Comparison of ENCODE assay signal across 8 mouse cellular contexts in genomic region chr5:99976334-99976955, GRCm38 (mm10). TPM values are rescaled to one million over a fixed set of nuclear protein-coding genes. Genes with fewer than 3 reads are reported as not detected.
DNase-seq lines count a peak whose midpoint lies in the region; ATAC-seq and TF ChIP-seq lines count a peak whose summit lies in the region.

No protein-coding gene starts in this region.

- peak overlapping the region; percentile 79 for H3K4me2 ChIP-seq in kidney, postnatal 0 days (ENCODE audit: low read length)
- H3K4me2 ChIP-seq in hindbrain, embryonic 12.5 days (replicated peaks) = peak overlapping the region; percentile 83
- peak overlapping the region; percentile 91 for H3K4me2 ChIP-seq in midbrain, embryonic 14.5 days (ENCODE audit: low read length)

- H3K4me1 ChIP-seq in kidney, postnatal 0 days (replicated peaks; ENCODE audit: insufficient read depth, low read length) = peaks cover 13% of the 10 kb centered on the region
- H3K4me1 ChIP-seq in hindbrain, embryonic 12.5 days = peaks cover 34% of the 10 kb centered on the region
- peaks cover 35% of the 10 kb centered on the region for H3K4me1 ChIP-seq in midbrain, embryonic 14.5 days (ENCODE audit: control insufficient read depth, insufficient read depth, low read length)

- H3K9me3 ChIP-seq in kidney, postnatal 0 days (replicated peaks; ENCODE audit: low read length) = no peaks in the 10 kb centered on the region
- H3K9me3 ChIP-seq in hindbrain, embryonic 12.5 days (replicated peaks) = no peaks in the 10 kb centered on the region
- no peaks in the 10 kb centered on the region for H3K9me3 ChIP-seq in midbrain, embryonic 14.5 days (ENCODE audit: control insufficient read depth, low read length)

- H3K9ac ChIP-seq in kidney, postnatal 0 days (ENCODE audit: low read depth, low read length) = peak overlapping the region; percentile 98
- peak overlapping the region; percentile 98 for H3K9ac ChIP-seq in hindbrain, embryonic 12.5 days
- H3K9ac ChIP-seq in midbrain, embryonic 14.5 days (replicated peaks; ENCODE audit: low read length) = peak overlapping the region; percentile 92; the same call in 1 of the 2 replicates

- no peak overlapping the region for H3K27ac ChIP-seq in kidney, postnatal 0 days
- H3K27ac ChIP-seq in hindbrain, embryonic 12.5 days = no peak overlapping the region
- H3K27ac ChIP-seq in midbrain, embryonic 14.5 days (replicated peaks; ENCODE audit: low read depth, low read length) = no peak overlapping the region

- H3K4me3 ChIP-seq in kidney, postnatal 0 days (replicated peaks; ENCODE audit: low read depth, low read length) = peak overlapping the region; percentile 99
- peak overlapping the region; percentile 91 for H3K4me3 ChIP-seq in hindbrain, embryonic 12.5 days
- H3K4me3 ChIP-seq in midbrain, embryonic 14.5 days (replicated peaks; ENCODE audit: low read depth, low read length) = peak overlapping the region; percentile 92

- ATAC-seq in kidney, postnatal 0 days (replicated peaks; ENCODE audit: low FRiP score, low read depth) = no peak
- no peak for ATAC-seq in hindbrain, embryonic 12.5 days (ENCODE audit: low FRiP score)
- no peak for ATAC-seq in midbrain, embryonic 14.5 days (ENCODE audit: low FRiP score, low TSS enrichment)

- DNase-seq in kidney, postnatal 0 days (ENCODE audit: low spot score) = peak; percentile 49
- DNase-seq in kidney, adult 11 months = no peak
- peak; percentile 14 for DNase-seq in brain, adult 2 months (ENCODE audit: low read depth, low spot score)
- peak; percentile 46 for DNase-seq in midbrain, embryonic 14.5 days
- no peak for DNase-seq in frontal cortex, adult 2 months (ENCODE audit: extremely low spot score in 1 of 2, low spot score in 1 of 2)
- DNase-seq in urinary bladder, adult 2 months (ENCODE audit: low spot score) = no peak
- no peak for DNase-seq in natural killer cell, adult 2 months (ENCODE audit: low spot score in 2 of 2)

- no peaks in the 10 kb centered on the region for H3K27me3 ChIP-seq in kidney, postnatal 0 days (ENCODE audit: insufficient read depth, low read length)
- H3K27me3 ChIP-seq in hindbrain, embryonic 12.5 days = no peaks in the 10 kb centered on the region
- H3K27me3 ChIP-seq in midbrain, embryonic 14.5 days (ENCODE audit: control insufficient read depth, insufficient read depth, low read length) = no peaks in the 10 kb centered on the region

- no peak for TF ChIP-seq CTCF in kidney, postnatal 0 days (IDR thresholded peaks at IDR 0.05; ENCODE audit: low read depth)

- WGBS in kidney, postnatal 0 days = 3% methylated on average over 8 of the region's 8 CpGs
- WGBS in hindbrain, embryonic 12.5 days = 18% methylated on average over 8 of the region's 8 CpGs
- WGBS in midbrain, embryonic 14.5 days = 7% methylated on average over 8 of the region's 8 CpGs

- no peaks in the 10 kb centered on the region for H3K36me3 ChIP-seq in kidney, postnatal 0 days (ENCODE audit: insufficient read depth, low read length)
- 0 out of 2 replicates have a peak, but pooled peaks cover 3% of the 10 kb centered on the region for H3K36me3 ChIP-seq in hindbrain, embryonic 12.5 days
- no peaks in the 10 kb centered on the region for H3K36me3 ChIP-seq in midbrain, embryonic 14.5 days (ENCODE audit: control insufficient read depth, insufficient read depth, low read length)

RNA-seq across cellular contexts. Expression of gene Hnrnpd, which starts 2.3 kb away (rescaled TPM):
- polyA plus RNA-seq in kidney, postnatal 0 days (2015; fragmentation: Nextera tagmentation; extraction: Ambion mirVana) = 97.7 and 125 TPM in 2 replicates
- polyA plus RNA-seq in hindbrain, embryonic 12.5 days (2016; fragmentation: Nextera tagmentation; extraction: Ambion mirVana) = 445 and 497 TPM in 2 replicates
- polyA plus RNA-seq in midbrain, embryonic 14.5 days (2014; fragmentation: Nextera tagmentation; extraction: Ambion mirVana) = 134 and 147 TPM in 2 replicates
- polyA plus RNA-seq in frontal cortex, adult 2 months (2012; rRNA removed) = 149 and 161 TPM in 2 replicates
- 129 and 130 TPM in 2 replicates for polyA plus RNA-seq in urinary bladder, adult 2 months (2012; rRNA removed)

RNA-seq across cellular contexts. Expression of gene 4930524J08Rik, which starts 2.4 kb away (rescaled TPM):
- polyA plus RNA-seq in kidney, postnatal 0 days (2015; fragmentation: Nextera tagmentation; extraction: Ambion mirVana) = 2.9 and 4.5 TPM in 2 replicates
- polyA plus RNA-seq in hindbrain, embryonic 12.5 days (2016; fragmentation: Nextera tagmentation; extraction: Ambion mirVana) = 2.0 and 2.7 TPM in 2 replicates
- polyA plus RNA-seq in midbrain, embryonic 14.5 days (2014; fragmentation: Nextera tagmentation; extraction: Ambion mirVana) = 2.4 and 3.6 TPM in 2 replicates
- polyA plus RNA-seq in frontal cortex, adult 2 months (2012; rRNA removed) = 1.7 and 2.8 TPM in 2 replicates
- polyA plus RNA-seq in urinary bladder, adult 2 months (2012; rRNA removed) = 1.2 and 1.5 TPM in 2 replicates

Comparison
In these comparisons a context has a peak if more than half of its experiments do, and no peak if none do; other contexts are left out.
1. DNase-seq: peak in kidney, postnatal 0 days (single experiment), brain, adult 2 months (single experiment) and midbrain, embryonic 14.5 days (single experiment); none in kidney, adult 11 months (single experiment), frontal cortex, adult 2 months (0 of 2), urinary bladder, adult 2 months (single experiment) and natural killer cell, adult 2 months (0 of 2).
2. Peak in every context shown above with its lines, with median percentiles within 50 percentile points of each other: H3K4me2 ChIP-seq, H3K4me3 ChIP-seq and H3K9ac ChIP-seq.